Mouse (Mus musculus) CH12.LX (cell line): ENCODE results near the gene Ston1. TPM values are rescaled to one million over a fixed set of nuclear protein-coding genes. Genes with fewer than 3 reads are reported as not detected.

Source experiments
- polyA plus RNA-seq: library from polyadenylated mRNA; unstranded; fragments of >175 nt; gene quantifications from 2 replicates; pipeline ENCODE4 v1.2.1, GENCODE M21; 2012; ENCODE audit warnings: low read depth; ENCODE audit not compliant: insufficient read length
- total RNA-seq, 2 experiments: library from RNA; depleted of rRNA; stranded (reverse); fragments of 300-350 nt in 1 of 2; fragments of >200 nt in 1 of 2; gene quantifications; 2 replicates each; pipeline ENCODE4 v1.2.3; 2012 to 2014

The Ston1 gene
- total and polyA plus RNA-seq, 3 experiments: 0.98 to 6.0 (median 1.1) TPM

Other genes with a start within 250 kb of the Ston1 start
- 13.2 and 16.2 TPM in 2 replicates for gene Foxn2, start 157.0 kb upstream of the Ston1 start, total RNA-seq (2012; rRNA removed)
- 24.6 and 27.9 TPM in 2 replicates for gene Foxn2, start 157.0 kb upstream of the Ston1 start, total RNA-seq (2014; rRNA removed)
- gene Foxn2, start 157.0 kb upstream of the Ston1 start, polyA plus RNA-seq: 16.0 and 17.2 TPM in 2 replicates
- 19.2 and 21.5 TPM in 2 replicates for gene Ppp1r21, start 67.6 kb upstream of the Ston1 start, total RNA-seq (2012; rRNA removed)
- gene Ppp1r21, start 67.6 kb upstream of the Ston1 start, total RNA-seq (2014; rRNA removed): 30.4 TPM in 2 replicates
- gene Ppp1r21, start 67.6 kb upstream of the Ston1 start, polyA plus RNA-seq: 24.6 and 27.7 TPM in 2 replicates
- 0.08 TPM in 2 replicates for gene Gtf2a1l, start 71.0 kb downstream of the Ston1 start, total RNA-seq (2012; rRNA removed)
- gene Gtf2a1l, start 71.0 kb downstream of the Ston1 start, total RNA-seq (2014; rRNA removed): not detected in 2 replicates
- not detected in 2 replicates for gene Gtf2a1l, start 71.0 kb downstream of the Ston1 start, polyA plus RNA-seq
- gene Lhcgr, start 194.3 kb downstream of the Ston1 start, total RNA-seq (2012; rRNA removed): not detected in 2 replicates
- gene Lhcgr, start 194.3 kb downstream of the Ston1 start, total RNA-seq (2014; rRNA removed): not detected in 2 replicates
- gene Lhcgr, start 194.3 kb downstream of the Ston1 start, polyA plus RNA-seq: not detected in 2 replicates